Mouse (Mus musculus): ENCODE data around the gene Bbox1.
A peak's percentile ranks its signal among the peaks of the same experiment; 100 is the strongest.

Bbox1 gene

GRCm38 (mm10) chr2:110314509-110315155 lies at the start of gene Bbox1:
TSS of gene Bbox1 (minus strand) at chr2:110314560.
- peak; percentile 21 to 39 for DNase-seq (ENCODE audit: low spot score in 2 of 2)

GRCm38 (mm10) chr2:110363855-110364254 lies 49.5 kb upstream of the Bbox1 start:
- no peak for DNase-seq (ENCODE audit: low spot score in 2 of 2)

GRCm38 (mm10) chr2:110362432-110363283 lies 48.3 kb upstream of the Bbox1 start, which contains the start of gene Fibin:
TSS of gene Fibin (minus strand) at chr2:110363183.
- DNase-seq (ENCODE audit: low spot score in 2 of 2), result peak; percentile 29 to 60

- DNase-seq (ENCODE audit: low spot score in 2 of 2), result no peak
These were observed 39.1 kb upstream of the Bbox1 start for GRCm38 (mm10) chr2:110353302-110353970.

- DNase-seq (ENCODE audit: low spot score in 2 of 2), result no peak
These were observed 37.5 kb upstream of the Bbox1 start for GRCm38 (mm10) chr2:110351843-110352251.

GRCm38 (mm10) chr2:110351406-110351805 lies 37.0 kb upstream of the Bbox1 start:
- no peak for DNase-seq (ENCODE audit: low spot score in 2 of 2)

GRCm38 (mm10) chr2:110328953-110329352 lies 14.6 kb upstream of the Bbox1 start:
- DNase-seq (ENCODE audit: low spot score in 2 of 2), result no peak

GRCm38 (mm10) chr2:110319949-110320348 lies 5.6 kb upstream of the Bbox1 start:
- no peak for DNase-seq (ENCODE audit: low spot score in 2 of 2)

GRCm38 (mm10) chr2:110319266-110319665 lies 4.9 kb upstream of the Bbox1 start:
- no peak for DNase-seq (ENCODE audit: low spot score in 2 of 2)

- no peak for DNase-seq (ENCODE audit: low spot score in 2 of 2)
These were observed 4.4 kb upstream of the Bbox1 start for GRCm38 (mm10) chr2:110318719-110319118.

GRCm38 (mm10) chr2:110316116-110316883 lies 1.9 kb upstream of the Bbox1 start:
- no peak for DNase-seq (ENCODE audit: low spot score in 2 of 2)

GRCm38 (mm10) chr2:110314074-110314473 lies 286 bp downstream of the Bbox1 start:
- DNase-seq (ENCODE audit: low spot score in 2 of 2), result no peak

GRCm38 (mm10) chr2:110313305-110313824 lies 995 bp downstream of the Bbox1 start:
- no peak for DNase-seq (ENCODE audit: low spot score in 2 of 2)

GRCm38 (mm10) chr2:110305358-110306283 lies 8.7 kb downstream of the Bbox1 start:
- DNase-seq (ENCODE audit: low spot score in 2 of 2), result no peak

- DNase-seq (ENCODE audit: low spot score in 2 of 2), result no peak
These were observed 12.1 kb downstream of the Bbox1 start for GRCm38 (mm10) chr2:110302261-110302660.

GRCm38 (mm10) chr2:110301314-110301713 lies 13.0 kb downstream of the Bbox1 start:
- no peak for DNase-seq (ENCODE audit: low spot score in 2 of 2)

GRCm38 (mm10) chr2:110294927-110295326 lies 19.4 kb downstream of the Bbox1 start:
- DNase-seq (ENCODE audit: low spot score in 2 of 2), result no peak

GRCm38 (mm10) chr2:110287959-110288358 lies 26.4 kb downstream of the Bbox1 start:
- no peak for DNase-seq (ENCODE audit: low spot score in 2 of 2)

GRCm38 (mm10) chr2:110285829-110286504 lies 28.4 kb downstream of the Bbox1 start:
- DNase-seq (ENCODE audit: low spot score in 2 of 2), result no peak

- DNase-seq (ENCODE audit: low spot score in 2 of 2), result no peak
These were observed 38.9 kb downstream of the Bbox1 start for GRCm38 (mm10) chr2:110275424-110275823.
